Mouse (Mus musculus) E14TG2a.4 (cell line): ENCODE measurements around the gene Hdhd3.

Experiments used
- CTCF ChIP-seq: conservative IDR thresholded peaks from 2 replicates; pipeline ENCODE4 v1.5.1; 2014; ENCODE audit warnings: low read length
- NANOG ChIP-seq: IDR thresholded peaks from 2 replicates; pipeline ENCODE4 v1.6.1; 2014; ENCODE audit warnings: borderline replicate concordance, low read length, mixed read lengths
- POU5F1 ChIP-seq: IDR thresholded peaks from 2 replicates; pipeline ENCODE4 v1.6.1; 2014; ENCODE audit warnings: low read length, borderline replicate concordance

- TF ChIP-seq CTCF = no peak
- no peak for TF ChIP-seq NANOG
- TF ChIP-seq POU5F1 = no peak
These were observed 1.1 kb downstream of the Hdhd3 start for GRCm38 (mm10) chr4:62501964-62502732.
